Mouse (Mus musculus) embryonic fibroblast, embryonic 13.5 days (primary cell): ENCODE data around the gene Gm26965. TPM values are rescaled to one million over a fixed set of nuclear protein-coding genes. Genes with fewer than 3 reads are reported as not detected.
"Not testable (repeated sequence)": the region's sequence is repeated elsewhere in the genome, so short reads cannot be mapped to it uniquely, and the experiment has no call there.

Experiments used
- H3K27ac ChIP-seq: 2 replicates; pipeline ENCODE4 v1.5.1; 2012; ENCODE audit warnings: low read length, control low read depth, inconsistent platforms; ENCODE audit not compliant: insufficient read depth
- H3K4me1 ChIP-seq: 2 replicates; pipeline ENCODE4 v1.6.1; 2011; ENCODE audit warnings: low read length; ENCODE audit not compliant: control insufficient read depth, insufficient read depth
- H3K4me3 ChIP-seq: 2 replicates; pipeline ENCODE4 v1.5.1; 2011; ENCODE audit warnings: mild to moderate bottlenecking, control low read depth, low read length; ENCODE audit not compliant: insufficient read depth
- CTCF ChIP-seq: IDR thresholded peaks from 2 replicates; pipeline ENCODE4 v1.5.1; 2011; ENCODE audit warnings: mild to moderate bottlenecking, control low read depth, low read length, moderate library complexity, borderline replicate concordance; ENCODE audit not compliant: insufficient read depth
- POLR2A ChIP-seq: IDR thresholded peaks from 2 replicates; pipeline ENCODE4 v1.6.1; 2011; ENCODE audit warnings: low read depth, mild to moderate bottlenecking, control low read depth, low read length, moderate library complexity
- polyA plus RNA-seq: library from polyadenylated mRNA; stranded (reverse); fragments of >200 nt; gene quantifications from 2 replicates; pipeline ENCODE4 v1.2.4, GENCODE M21; 2011; ENCODE audit warnings: low read depth; ENCODE audit not compliant: missing spikeins, insufficient read length

The Gm26965 gene
- polyA plus RNA-seq, 1 experiment = 1.5 TPM

DNA sequence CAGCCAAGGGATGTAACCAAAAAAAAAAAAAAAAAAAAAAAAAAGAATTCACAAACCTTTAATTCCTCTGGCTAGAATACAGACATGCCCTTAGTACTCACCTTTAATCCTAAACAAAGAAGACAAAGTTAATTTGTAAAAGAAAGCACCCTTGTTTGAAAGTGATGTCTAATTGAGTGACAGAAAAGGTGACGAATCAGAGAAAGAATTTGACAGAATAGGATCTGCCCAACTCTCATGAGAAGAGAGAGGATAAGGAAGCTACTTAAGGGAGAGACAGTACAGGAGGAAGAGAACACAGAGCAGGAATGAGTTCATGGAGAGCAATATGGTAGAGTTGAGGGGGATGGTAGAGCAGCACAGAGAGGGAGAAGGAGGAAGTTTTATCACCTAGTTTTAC is 30.3 kb downstream of the Gm26965 start:
- H3K4me3 ChIP-seq = no peak overlapping the region
- TF ChIP-seq CTCF (no peak), POLR2A (no peak)
- H3K27ac ChIP-seq = no peak overlapping the region
- H3K4me1 ChIP-seq = no peaks in the 10 kb centered on the region

GRCm38 (mm10) chr13:67484424-67484811 is 41.5 kb downstream of the Gm26965 start:
- TF ChIP-seq CTCF (no peak), POLR2A (no peak)
- no peak overlapping the region for H3K27ac ChIP-seq
- peak overlapping the region; percentile 6; the same call in 1 of the 2 replicates for H3K4me3 ChIP-seq
- H3K4me1 ChIP-seq = no peaks in the 10 kb centered on the region

GRCm38 (mm10) chr13:67483625-67484423 is 42.1 kb downstream of the Gm26965 start, which contains the start of gene Zfp874b:
Zfp874b (minus strand) TSS chr13:67484258.
- TF ChIP-seq POLR2A (peak; percentile 61; the same call in 1 of the 2 replicates), CTCF (no peak)
- peak within 1 kb of the TSS; percentile 86 for H3K4me3 ChIP-seq
- H3K27ac ChIP-seq = 0 out of 2 replicates have a peak within 1 kb of the TSS, but pooled peaks have one; percentile 21
- H3K4me1 ChIP-seq = no peaks in the 10 kb centered on the region

- Histone ChIP-seq H3K4me1 (no peaks in the 10 kb centered on the region), H3K4me3 (no peak overlapping the region), H3K27ac (no peak overlapping the region)
- no peak for TF ChIP-seq POLR2A
- TF ChIP-seq CTCF = no peak
Measured at GRCm38 (mm10) chr13:67481528-67481927, 44.4 kb downstream of the Gm26965 start.

GRCm38 (mm10) chr13:67469274-67469673 is 56.7 kb downstream of the Gm26965 start:
- TF ChIP-seq CTCF = no peak
- no peak for TF ChIP-seq POLR2A

GRCm38 (mm10) chr13:67463506-67464185 is 62.3 kb downstream of the Gm26965 start:
- H3K4me1 ChIP-seq, H3K27ac ChIP-seq, H3K4me3 ChIP-seq: not testable (repeated sequence)

More at GRCm38 (mm10) chr13:67469274-67469673, 56.7 kb downstream of the Gm26965 start:
- Histone ChIP-seq H3K4me1 (no peaks in the 10 kb centered on the region), H3K4me3 (no peak overlapping the region), H3K27ac (no peak overlapping the region)

DNA sequence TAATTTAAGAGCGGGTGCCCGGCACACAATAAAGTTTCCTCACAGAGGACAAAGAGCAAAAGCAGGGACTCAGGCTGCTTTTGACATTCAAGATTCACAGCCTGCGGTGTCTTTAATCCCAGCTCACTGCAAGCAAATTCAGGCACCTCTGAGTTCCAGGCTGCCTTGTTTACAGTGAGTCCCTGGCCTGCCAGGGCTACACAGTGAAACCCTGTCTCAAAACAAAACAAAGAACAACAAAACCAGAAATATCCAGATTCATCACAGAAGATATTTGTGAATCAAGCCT is 74.0 kb downstream of the Gm26965 start:
- H3K4me1 ChIP-seq = no peaks in the 10 kb centered on the region
- H3K27ac ChIP-seq = no peak overlapping the region
- no peak for TF ChIP-seq POLR2A
- TF ChIP-seq CTCF = no peak
- H3K4me3 ChIP-seq = no peak overlapping the region; the same call in 1 of the 2 replicates

DNA sequence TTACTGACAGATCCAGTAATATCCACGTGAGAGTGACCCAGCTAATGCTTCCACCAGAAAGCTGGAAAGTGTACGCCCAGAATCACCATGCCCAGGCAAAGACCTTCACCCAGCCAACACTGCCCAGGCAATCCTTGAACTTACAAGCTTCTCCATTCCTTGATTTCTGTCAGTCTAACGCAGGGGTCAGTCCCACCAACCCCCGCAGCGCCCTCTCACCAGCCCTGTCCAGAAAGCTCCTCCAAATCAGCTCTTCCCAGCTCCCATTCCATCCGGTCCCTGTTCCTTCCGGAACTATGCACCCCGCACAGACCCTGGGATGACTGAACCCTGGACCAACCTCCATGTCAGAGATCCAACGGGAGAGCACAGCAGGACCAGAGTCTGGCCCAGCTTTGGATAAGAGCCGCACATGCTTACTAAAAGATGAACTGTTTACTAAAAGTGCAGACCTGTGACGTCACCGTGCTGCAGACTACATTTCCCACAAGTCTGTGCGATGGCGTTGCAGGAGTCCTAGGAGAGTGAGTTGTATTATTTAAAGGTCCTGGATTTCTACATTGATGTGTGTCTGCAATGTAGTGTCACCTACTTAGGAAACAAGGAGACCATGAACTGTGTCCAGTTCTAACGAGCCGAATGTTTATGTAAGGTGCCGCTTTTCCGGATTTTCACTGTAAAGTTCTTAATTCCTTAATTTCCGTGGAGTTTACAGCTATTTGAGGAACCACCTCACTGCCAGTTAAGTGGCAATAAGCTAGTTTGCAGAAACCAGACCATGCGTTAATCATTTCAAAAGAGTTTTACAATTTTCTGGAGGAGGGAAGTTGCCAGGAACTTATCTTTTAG is 74.6 kb downstream of the Gm26965 start, which contains the start of gene Zfp874a:
TSS of gene Zfp874a (minus strand) at position 453 of the 849 bp plus-strand sequence.
- H3K27ac ChIP-seq = peak within 1 kb of the TSS; percentile 23
- H3K4me1 ChIP-seq = no peaks in the 10 kb centered on the region
- peak within 1 kb of the TSS; percentile 66 for H3K4me3 ChIP-seq
- peak; percentile 60; the same call in 1 of the 2 replicates for TF ChIP-seq POLR2A
- no peak for TF ChIP-seq CTCF

Other genes starting within 250 kb of the Gm26965 start
- 3.3 and 4.6 TPM in 2 replicates for gene Zfp458, start 247.7 kb downstream of the Gm26965 start, polyA plus RNA-seq
- gene Zfp457, start 219.7 kb downstream of the Gm26965 start, polyA plus RNA-seq = 0.57 and 1.6 TPM in 2 replicates
- gene Zfp595, start 193.6 kb downstream of the Gm26965 start, polyA plus RNA-seq = 6.4 and 8.6 TPM in 2 replicates
- gene Gm28044, start 165.6 kb downstream of the Gm26965 start, polyA plus RNA-seq = not detected in 2 replicates
- 1.8 and 2.7 TPM in 2 replicates for gene Zfp953, start 165.5 kb downstream of the Gm26965 start, polyA plus RNA-seq
- 2.3 and 2.4 TPM in 2 replicates for gene Gm28041, start 150.4 kb downstream of the Gm26965 start, polyA plus RNA-seq
- 1.1 and 3.9 TPM in 2 replicates for gene Zfp456, start 150.3 kb downstream of the Gm26965 start, polyA plus RNA-seq
- 6.0 and 11.7 TPM in 2 replicates for gene Zfp429, start 126.3 kb downstream of the Gm26965 start, polyA plus RNA-seq
- gene Zfp459, start 104.7 kb downstream of the Gm26965 start, polyA plus RNA-seq = 0.30 TPM in 1 of 2 replicates, not detected in the other
- 12.8 and 13.8 TPM in 2 replicates for gene Zfp874a, start 74.5 kb downstream of the Gm26965 start, polyA plus RNA-seq
- gene Zfp874b, start 41.9 kb downstream of the Gm26965 start, polyA plus RNA-seq = 7.3 and 8.1 TPM in 2 replicates
- gene Zfp58, start 25.6 kb downstream of the Gm26965 start, polyA plus RNA-seq = 6.7 and 7.6 TPM in 2 replicates
- 13.1 and 15.2 TPM in 2 replicates for gene Zfp87, start within 50 bp of the Gm26965 start, polyA plus RNA-seq
- gene Zfp748, start 27.7 kb upstream of the Gm26965 start, polyA plus RNA-seq = 5.6 and 7.6 TPM in 2 replicates
- gene Zfp729b, start 83.6 kb upstream of the Gm26965 start, polyA plus RNA-seq = 6.1 and 7.0 TPM in 2 replicates
- 5.6 and 6.6 TPM in 2 replicates for gene Gm49345, start 111.6 kb upstream of the Gm26965 start, polyA plus RNA-seq
- gene Zfp729a, start 111.6 kb upstream of the Gm26965 start, polyA plus RNA-seq = 7.0 and 10.7 TPM in 2 replicates
- gene Zfp738, start 160.9 kb upstream of the Gm26965 start, polyA plus RNA-seq = 15.3 and 15.9 TPM in 2 replicates
- 9.6 and 15.8 TPM in 2 replicates for gene Zfp65, start 203.0 kb upstream of the Gm26965 start, polyA plus RNA-seq
- 3.6 and 4.2 TPM in 2 replicates for gene Zfp85, start 229.1 kb upstream of the Gm26965 start, polyA plus RNA-seq